Mouse (Mus musculus) lung, postnatal 0 days (tissue): ENCODE measurements around the gene Hspa2. TPM values are rescaled to one million over a fixed set of nuclear protein-coding genes. Genes with fewer than 3 reads are reported as not detected.
"Not testable (repeated sequence)": the region's sequence is repeated elsewhere in the genome, so short reads cannot be mapped to it uniquely, and the experiment has no call there.

Experiments used
- ATAC-seq: fragments of 200-750 bp; cut with Nextera tagmentation; 2 replicates; pipeline ENCODE4 v1.8.0; 2017; ENCODE audit warnings: moderate library complexity
- DNase-seq: peaks from one replicate; pipeline ENCODE4 v3.0.0-alpha.2; 2016; ENCODE audit warnings: low spot score
- H3K27ac ChIP-seq: fragments of 300-500 bp; sonication (generic); 2 replicates; pipeline ENCODE4 v1.5.1; 2014; ENCODE audit warnings: antibody characterized with exemption, mild to moderate bottlenecking, low read length, mixed read lengths
- H3K27me3 ChIP-seq: fragments of 300-500 bp; sonication (generic); replicated peaks from 2 replicates; pipeline ENCODE4 v1.6.1; 2014; ENCODE audit warnings: low read length, mixed read lengths; ENCODE audit not compliant: insufficient read depth
- H3K36me3 ChIP-seq: fragments of 300-500 bp; sonication (generic); 2 replicates; pipeline ENCODE4 v1.6.1; 2014; ENCODE audit warnings: low read length, mixed read lengths; ENCODE audit not compliant: insufficient read depth
- H3K4me1 ChIP-seq: fragments of 300-500 bp; sonication (generic); 2 replicates; pipeline ENCODE4 v1.6.1; 2014; ENCODE audit warnings: antibody characterized with exemption, low read depth, low read length, mixed read lengths; ENCODE audit not compliant: insufficient read depth
- H3K4me2 ChIP-seq: fragments of 300-500 bp; sonication (generic); replicated peaks from 2 replicates; pipeline ENCODE4 v1.6.1; 2014; ENCODE audit warnings: low read depth, mild to moderate bottlenecking, low read length, moderate library complexity, mixed read lengths
- H3K4me3 ChIP-seq: fragments of 300-500 bp; sonication (generic); 2 replicates; pipeline ENCODE4 v1.5.1; 2014; ENCODE audit warnings: low read depth, low read length
- H3K9ac ChIP-seq: fragments of 300-500 bp; sonication (generic); replicated peaks from 2 replicates; pipeline ENCODE4 v1.6.1; 2014; ENCODE audit warnings: low read depth, mild to moderate bottlenecking
- H3K9me3 ChIP-seq: fragments of 300-500 bp; sonication (generic); 2 replicates; pipeline ENCODE4 v1.6.1; 2016; ENCODE audit warnings: low read length, mixed read lengths
- CTCF ChIP-seq: IDR thresholded peaks from 2 replicates; pipeline ENCODE4 v1.5.1; 2016; ENCODE audit warnings: antibody characterized with exemption, mild to moderate bottlenecking
- EP300 ChIP-seq: IDR thresholded peaks from 2 replicates; pipeline ENCODE4 v1.6.1; 2016; ENCODE audit warnings: antibody characterized with exemption, mild to moderate bottlenecking, control low read depth
- WGBS: fragments of 180-500 bp; shearing (Covaris S2); extraction: QIAGEN DNeasy Blood & Tissue Kit; methylation state at CpG from one replicate; pipeline ENCODE4 v1.1.7; 2014; 5-methylcytosine and 5-hydroxymethylcytosine counted together
- polyA plus RNA-seq: library from polyadenylated mRNA; unstranded; fragments of >200 nt; fragmentation: Nextera tagmentation; extraction: Ambion mirVana; gene quantifications from 2 replicates; pipeline ENCODE4 v1.2.1, GENCODE M21; 2015

Hspa2 gene
- polyA plus RNA-seq, 1 experiment from 2014 or later: 25.0 TPM

- Histone ChIP-seq H3K9ac (no peak overlapping the region), H3K4me2 (peak overlapping the region; percentile 55), H3K4me1 (peaks cover 4% of the 10 kb centered on the region; the same call in 1 of the 2 replicates), H3K4me3 (no peak overlapping the region; the same call in 1 of the 2 replicates), H3K9me3 (no peaks in the 10 kb centered on the region), H3K27ac (no peak overlapping the region), H3K27me3 (no peaks in the 10 kb centered on the region), H3K36me3 (no peaks in the 10 kb centered on the region)
- WGBS: 6% methylated on average over 13 of the region's 17 CpGs
- TF ChIP-seq CTCF (no peak), EP300 (no peak)
- ATAC-seq: peak; percentile 37; the same call in 1 of the 2 replicates
- DNase-seq: no peak
These were observed 31.1 kb downstream of the Hspa2 start for GRCm38 (mm10) chr12:76435084-76435483.

DNA sequence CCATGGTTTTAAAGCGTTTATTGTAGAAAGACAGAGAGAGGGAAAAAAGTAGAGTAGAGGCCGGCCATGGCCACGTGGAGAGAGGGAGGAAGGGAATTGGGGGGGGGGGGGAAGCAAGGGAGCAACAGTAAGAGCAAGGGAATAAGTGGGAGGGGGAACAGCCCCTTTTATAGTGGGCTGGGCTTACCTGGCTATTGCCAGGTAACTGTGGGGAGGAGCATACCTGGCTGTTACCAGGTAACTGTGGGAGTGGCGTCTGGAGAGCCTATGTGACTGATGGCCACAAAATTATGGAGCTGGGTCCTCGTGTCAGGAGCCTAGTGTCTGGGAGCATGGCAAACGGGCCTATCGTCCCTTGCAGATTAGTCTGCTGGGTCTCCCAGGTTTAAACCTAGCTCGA lies 31.6 kb downstream of the Hspa2 start:
- peaks cover 4% of the 10 kb centered on the region; the same call in 1 of the 2 replicates for H3K4me1 ChIP-seq
- ATAC-seq: no peak

GRCm38 (mm10) chr12:76443488-76443887 lies 39.5 kb downstream of the Hspa2 start:
- 80% methylated on average over 6 of the region's 6 CpGs for whole genome bisulfite sequencing
- H3K4me1 ChIP-seq, H3K4me3 ChIP-seq, H3K27ac ChIP-seq, H3K4me2 ChIP-seq, H3K9ac ChIP-seq, H3K36me3 ChIP-seq, H3K9me3 ChIP-seq, H3K27me3 ChIP-seq, DNase-seq, ATAC-seq: not testable (repeated sequence)

More for the DNA sequence above, 31.6 kb downstream of the Hspa2 start:
- Histone ChIP-seq H3K9me3 (no peaks in the 10 kb centered on the region), H3K4me2 (peak overlapping the region; percentile 55; the same call in 1 of the 2 replicates), H3K4me3 (no peak overlapping the region), H3K36me3 (no peaks in the 10 kb centered on the region), H3K27me3 (no peaks in the 10 kb centered on the region), H3K27ac (no peak overlapping the region), H3K9ac (no peak overlapping the region)
- WGBS: 30% methylated on average over 8 of the region's 8 CpGs
- DNase-seq: no peak
- TF ChIP-seq EP300 (no peak), CTCF (no peak)

DNA sequence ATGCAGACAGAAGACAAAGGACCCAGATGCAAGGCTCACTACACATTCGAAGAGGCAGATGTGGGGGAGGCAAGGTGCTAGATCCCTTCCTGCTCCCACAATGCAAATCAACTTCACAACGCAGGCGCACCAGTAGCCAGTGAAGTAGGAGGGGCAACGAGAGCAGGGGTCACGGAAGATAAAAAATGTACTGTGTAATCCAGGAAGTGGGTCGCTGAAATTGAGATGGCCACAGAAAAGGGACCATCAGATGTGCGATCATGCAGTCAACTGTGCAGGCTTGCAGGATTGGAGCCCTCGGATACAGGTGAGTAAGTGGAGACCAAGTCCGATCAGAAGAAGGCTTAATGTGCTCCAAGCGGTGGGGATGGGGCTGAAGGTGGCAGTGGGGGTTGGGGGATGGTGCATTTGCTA lies 40.4 kb downstream of the Hspa2 start:
- TF ChIP-seq CTCF (no peak), EP300 (no peak)
- no peak overlapping the region for H3K27ac ChIP-seq
- no peak overlapping the region for H3K4me2 ChIP-seq
- no peak overlapping the region for H3K4me3 ChIP-seq
- H3K4me1 ChIP-seq: no peaks in the 10 kb centered on the region
- WGBS: 52% methylated on average over 10 of the region's 10 CpGs
- no peaks in the 10 kb centered on the region for H3K27me3 ChIP-seq
- H3K9me3 ChIP-seq: no peaks in the 10 kb centered on the region
- ATAC-seq (no peak), DNase-seq (no peak)
- no peak overlapping the region for H3K9ac ChIP-seq
- no peaks in the 10 kb centered on the region for H3K36me3 ChIP-seq

DNA sequence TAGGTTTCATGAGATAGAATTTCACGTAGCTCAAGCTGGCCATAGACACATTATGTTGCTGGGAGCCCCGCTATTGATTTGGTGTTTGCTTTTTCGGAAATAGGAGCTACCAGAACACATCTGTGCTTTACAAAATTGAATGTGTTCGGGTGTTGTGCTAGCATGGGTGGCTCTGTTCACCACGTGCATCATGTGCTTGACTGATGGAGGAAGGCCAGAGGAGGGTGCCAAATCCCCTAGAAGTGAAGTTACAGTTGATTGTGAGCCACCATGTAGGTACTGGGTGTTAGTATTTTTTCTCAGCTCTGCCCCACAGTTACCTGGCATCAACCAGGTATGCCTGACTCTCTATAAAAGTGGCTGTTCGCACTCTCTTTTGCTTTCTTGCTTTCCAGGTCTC lies 40.9 kb downstream of the Hspa2 start:
- H3K4me2 ChIP-seq: no peak overlapping the region
- 84% methylated on average over 6 of the region's 6 CpGs for WGBS

DNA sequence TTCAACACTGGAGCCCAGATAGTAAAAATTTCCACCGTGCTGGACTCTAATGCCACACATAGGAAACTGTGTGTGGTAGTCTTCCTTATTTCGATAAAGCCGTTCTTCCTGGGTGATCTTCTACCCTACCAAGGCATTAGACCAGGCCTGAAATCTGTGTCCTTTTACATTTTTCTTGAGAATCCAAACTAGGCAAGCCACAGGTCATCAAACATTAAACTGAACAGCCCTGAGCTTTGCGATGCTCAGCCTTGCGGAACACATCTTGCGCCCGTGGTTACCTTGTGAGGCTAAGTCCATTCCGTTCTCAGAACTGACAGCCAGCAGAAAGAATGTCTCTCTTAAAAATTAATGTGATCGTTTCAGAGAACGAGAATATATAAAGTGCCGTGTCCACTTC lies 42.2 kb downstream of the Hspa2 start:
- Histone ChIP-seq H3K27ac (no peak overlapping the region), H3K4me3 (no peak overlapping the region), H3K9me3 (no peaks in the 10 kb centered on the region), H3K27me3 (no peaks in the 10 kb centered on the region), H3K4me2 (no peak overlapping the region), H3K36me3 (no peaks in the 10 kb centered on the region), H3K4me1 (no peaks in the 10 kb centered on the region), H3K9ac (no peak overlapping the region)
- TF ChIP-seq CTCF (no peak), EP300 (no peak)
- WGBS: 72% methylated on average over 11 of the region's 11 CpGs
- no peak for ATAC-seq
- DNase-seq: no peak

More for the DNA sequence above, 40.9 kb downstream of the Hspa2 start:
- Histone ChIP-seq H3K36me3 (no peaks in the 10 kb centered on the region), H3K27ac (no peak overlapping the region), H3K27me3 (no peaks in the 10 kb centered on the region), H3K9me3 (no peaks in the 10 kb centered on the region), H3K4me1 (no peaks in the 10 kb centered on the region), H3K9ac (no peak overlapping the region), H3K4me3 (no peak overlapping the region)
- DNase-seq (no peak), ATAC-seq (no peak)
- TF ChIP-seq EP300 (no peak), CTCF (no peak)

- no peaks in the 10 kb centered on the region for H3K36me3 ChIP-seq
- H3K4me2 ChIP-seq: peak overlapping the region; percentile 29
- H3K4me1 ChIP-seq: no peaks in the 10 kb centered on the region
- TF ChIP-seq CTCF (no peak), EP300 (no peak)
- H3K9ac ChIP-seq: no peak overlapping the region
- H3K27ac ChIP-seq: no peak overlapping the region
- no peak overlapping the region for H3K4me3 ChIP-seq
- no peak for DNase-seq
- no peaks in the 10 kb centered on the region for H3K9me3 ChIP-seq
- no peak for ATAC-seq
- 45% methylated on average over 6 of the region's 6 CpGs for WGBS
- H3K27me3 ChIP-seq: no peaks in the 10 kb centered on the region
These were observed 44.2 kb downstream of the Hspa2 start for GRCm38 (mm10) chr12:76448127-76448526.
